Mouse (Mus musculus): ENCODE results near the gene B3galt1.

DNA sequence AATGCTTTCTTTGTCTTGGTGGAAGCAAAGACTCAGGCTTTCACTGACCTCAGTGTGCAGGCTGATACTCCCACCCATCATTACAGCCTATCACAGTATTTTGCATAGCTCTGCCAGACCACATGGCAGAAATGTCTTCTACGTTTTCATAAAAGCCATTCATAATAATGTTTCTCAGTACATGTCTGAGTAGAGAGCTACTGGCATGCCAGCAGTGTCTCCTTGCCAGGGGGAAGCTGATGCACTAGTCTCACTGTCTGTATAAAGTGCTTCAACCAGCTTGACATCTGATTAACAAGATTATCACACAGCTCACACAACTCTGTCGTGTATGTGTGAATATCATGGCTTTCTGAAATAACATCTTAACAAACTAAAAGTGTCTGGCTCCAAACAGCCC, 252.3 kb downstream of the B3galt1 start:
- TF ChIP-seq USF1 (IDR thresholded peaks at IDR 0.05; ENCODE audit: low read depth): no peak
- TF ChIP-seq POLR2AphosphoS2 (IDR thresholded peaks at IDR 0.05; ENCODE audit: insufficient read length, low read depth): no peak
- no peak for TF ChIP-seq E2F4 (IDR thresholded peaks at IDR 0.05; ENCODE audit: insufficient read depth)
- TF ChIP-seq SRF (IDR thresholded peaks at IDR 0.05; ENCODE audit: control insufficient read depth, insufficient read length, low read depth): no peak
- TF ChIP-seq POLR2A (IDR thresholded peaks at IDR 0.05; ENCODE audit: insufficient read length, low read depth): no peak
- TF ChIP-seq TCF12 (IDR thresholded peaks at IDR 0.05; ENCODE audit: insufficient read depth, poor library complexity, severe bottlenecking): no peak
- no peak for TF ChIP-seq MAX (IDR thresholded peaks at IDR 0.05; ENCODE audit: low read depth)
- TF ChIP-seq REST (IDR thresholded peaks at IDR 0.05; ENCODE audit: insufficient read depth, insufficient read length): no peak
